ENCODE assay signal across 9 mouse cellular contexts in genomic region chr6:147145277-147145676, GRCm38 (mm10). TPM values are rescaled to one million over a fixed set of nuclear protein-coding genes. Genes with fewer than 3 reads are reported as not detected.
A peak's percentile ranks its signal among the peaks of the same experiment; 100 is the strongest.
DNase-seq lines count a peak whose midpoint lies in the region; ATAC-seq and TF ChIP-seq lines count a peak whose summit lies in the region.
"Had no signal": no experiment of that assay in that cellular context is flagged by ENCODE, and none has a peak within 500 bp of the region (broad histone marks: within the 10 kb centered on the region; RNA-seq: fewer than 3 reads in every experiment).

No protein-coding gene starts in this region.

- H3K9ac ChIP-seq in kidney, embryonic 16.5 days (replicated peaks; ENCODE audit: low read length), result no peak overlapping the region
- no peak overlapping the region for H3K9ac ChIP-seq in intestine, embryonic 14.5 days (ENCODE audit: low read length)

- no peak for TF ChIP-seq CTCF in kidney, adult 2 months (conservative IDR thresholded peaks at IDR 0.05; ENCODE audit: insufficient read depth, insufficient read length, low read depth, low read length)

- no peaks in the 10 kb centered on the region for H3K27me3 ChIP-seq in kidney, embryonic 16.5 days (ENCODE audit: insufficient read depth, low read length)
- H3K27me3 ChIP-seq in kidney, adult 2 months (replicated peaks; ENCODE audit: control insufficient read depth, insufficient read depth, low read length), result no peaks in the 10 kb centered on the region
- no peaks in the 10 kb centered on the region for H3K27me3 ChIP-seq in intestine, embryonic 14.5 days (replicated peaks; ENCODE audit: control insufficient read depth, insufficient read depth, low read length)

- no peak overlapping the region for H3K4me2 ChIP-seq in kidney, embryonic 16.5 days (replicated peaks; ENCODE audit: low read depth, low read length)
- no peak overlapping the region for H3K4me2 ChIP-seq in intestine, embryonic 14.5 days (ENCODE audit: low read length)

- H3K4me1 ChIP-seq in kidney, embryonic 16.5 days (ENCODE audit: insufficient read depth, low read length), result no peaks in the 10 kb centered on the region
- H3K4me1 ChIP-seq in kidney, adult 2 months (ENCODE audit: control insufficient read depth, insufficient read depth, low read length), result no peaks in the 10 kb centered on the region
- H3K4me1 ChIP-seq in intestine, embryonic 14.5 days (replicated peaks; ENCODE audit: control insufficient read depth, insufficient read depth, low read length), result no peaks in the 10 kb centered on the region

- H3K36me3 ChIP-seq in kidney, embryonic 16.5 days (ENCODE audit: insufficient read depth, low read length), result no peaks in the 10 kb centered on the region
- H3K36me3 ChIP-seq in kidney, adult 2 months (ENCODE audit: control insufficient read depth, insufficient read depth, low read length), result no peaks in the 10 kb centered on the region
- no peaks in the 10 kb centered on the region for H3K36me3 ChIP-seq in intestine, embryonic 14.5 days (ENCODE audit: control insufficient read depth, insufficient read depth, low read length)

- TF ChIP-seq POLR2A in kidney, adult 2 months (IDR thresholded peaks at IDR 0.05; ENCODE audit: low read depth, low read length), result no peak

- H3K9me3 ChIP-seq in kidney, embryonic 16.5 days (ENCODE audit: low read length), result no peaks in the 10 kb centered on the region
- no peaks in the 10 kb centered on the region for H3K9me3 ChIP-seq in intestine, embryonic 14.5 days (ENCODE audit: control insufficient read depth, low read length)

- no peak overlapping the region for H3K27ac ChIP-seq in kidney, embryonic 16.5 days (ENCODE audit: low read length)
- H3K27ac ChIP-seq in kidney, adult 2 months (ENCODE audit: insufficient read depth, low read depth, low read length), result no peak overlapping the region
- H3K27ac ChIP-seq in intestine, embryonic 14.5 days (ENCODE audit: low read depth), result no peak overlapping the region
- H3K27ac ChIP-seq: kidney, postnatal 0 days had no signal

- WGBS in kidney, embryonic 16.5 days, result 34% methylated on average over 2 of the region's 2 CpGs
- 30% methylated on average over 2 of the region's 2 CpGs for WGBS in kidney, adult 2 months
- WGBS in intestine, embryonic 14.5 days, result 19% methylated on average over 2 of the region's 2 CpGs

- ATAC-seq in kidney, embryonic 16.5 days (ENCODE audit: low FRiP score, low TSS enrichment), result peak; percentile 76; the same call in 1 of the 2 replicates
- peak; percentile 72; the same call in 1 of the 2 replicates for ATAC-seq in intestine, embryonic 14.5 days (replicated peaks; ENCODE audit: low FRiP score, low TSS enrichment, low read depth)

- DNase-seq in kidney, adult 2 months, result no peak
- DNase-seq in cerebellum, postnatal 25 days, result peak; percentile 17 to 39
- peak; percentile 98 for DNase-seq in heart, adult 11 months
- DNase-seq in intestine, embryonic 14.5 days (ENCODE audit: low spot score), result peak; percentile 58
- DNase-seq in lung, adult 18-20 months, result peak; percentile 42 to 64
- peak; percentile 11 for DNase-seq in ovary, postnatal 14 days (ENCODE audit: low spot score)
- no peak for DNase-seq in spleen, adult 12 weeks (ENCODE audit: low spot score)

- no peak overlapping the region for H3K4me3 ChIP-seq in kidney, embryonic 16.5 days (ENCODE audit: low read length)
- H3K4me3 ChIP-seq in kidney, adult 2 months (ENCODE audit: insufficient read depth, low read depth, low read length), result no peak overlapping the region
- no peak overlapping the region for H3K4me3 ChIP-seq in intestine, embryonic 14.5 days (ENCODE audit: low read depth, low read length)

RNA-seq across cellular contexts. Expression of gene Klhl42, which starts 54.1 kb away (rescaled TPM):
- polyA plus RNA-seq in kidney, embryonic 16.5 days (2015; fragmentation: Nextera tagmentation; extraction: Ambion mirVana), result 6.0 and 7.0 TPM in 2 replicates
- 13.3 and 15.3 TPM in 2 replicates for polyA plus RNA-seq in kidney, adult 2 months (2012; rRNA removed)
- 11.2 and 11.3 TPM in 2 replicates for polyA plus RNA-seq in intestine, embryonic 14.5 days (2014; fragmentation: Nextera tagmentation; extraction: Ambion mirVana)

RNA-seq across cellular contexts. Expression of gene Mansc4, which starts 58.4 kb away (rescaled TPM):
- 5.3 and 5.9 TPM in 2 replicates for polyA plus RNA-seq in kidney, embryonic 16.5 days (2015; fragmentation: Nextera tagmentation; extraction: Ambion mirVana)
- 15.6 and 17.2 TPM in 2 replicates for polyA plus RNA-seq in kidney, adult 2 months (2012; rRNA removed)
- 2.6 and 3.0 TPM in 2 replicates for polyA plus RNA-seq in intestine, embryonic 14.5 days (2014; fragmentation: Nextera tagmentation; extraction: Ambion mirVana)

Comparison
In these comparisons a context has a peak if more than half of its experiments do, and no peak if none do; other contexts are left out.
1. DNase-seq: peak in cerebellum, postnatal 25 days (2 of 2), heart, adult 11 months (single experiment), intestine, embryonic 14.5 days (single experiment), lung, adult 18-20 months (2 of 2) and ovary, postnatal 14 days (single experiment); none in kidney, adult 2 months (single experiment) and spleen, adult 12 weeks (single experiment).